Mouse (Mus musculus) forebrain, embryonic 14.5 days (tissue): ENCODE data around the gene Plxna2. TPM values are rescaled to one million over a fixed set of nuclear protein-coding genes. Genes with fewer than 3 reads are reported as not detected.

Experiments used
- ATAC-seq: fragments of 200-750 bp; cut with Nextera tagmentation; 2 replicates; pipeline ENCODE4 v1.8.0; 2017; ENCODE audit warnings: mild to moderate bottlenecking, moderate library complexity
- DNase-seq: peaks from one replicate; pipeline ENCODE4 v3.0.0-alpha.2; 2015; ENCODE audit warnings: low spot score
- H3K27ac ChIP-seq: fragments of 300-500 bp; sonication (generic); 2 replicates; pipeline ENCODE4 v1.5.1; 2014; ENCODE audit warnings: low read depth, mild to moderate bottlenecking, control low read depth, low read length, moderate library complexity
- H3K27me3 ChIP-seq: fragments of 300-500 bp; sonication (generic); replicated peaks from 2 replicates; pipeline ENCODE4 v1.6.1; 2014; ENCODE audit warnings: low read length, control low read depth, mixed read lengths; ENCODE audit not compliant: control insufficient read depth, insufficient read depth
- H3K36me3 ChIP-seq: fragments of 300-500 bp; sonication (generic); 2 replicates; pipeline ENCODE4 v1.6.1; 2014; ENCODE audit warnings: low read length, control low read depth; ENCODE audit not compliant: control insufficient read depth, insufficient read depth
- H3K4me1 ChIP-seq: fragments of 300-500 bp; sonication (generic); 2 replicates; pipeline ENCODE4 v1.6.1; 2014; ENCODE audit warnings: antibody characterized with exemption, low read length, control low read depth; ENCODE audit not compliant: control insufficient read depth, insufficient read depth
- H3K4me2 ChIP-seq: fragments of 300-500 bp; sonication (generic); 2 replicates; pipeline ENCODE4 v1.6.1; 2014; ENCODE audit warnings: mild to moderate bottlenecking, control low read depth, low read length
- H3K4me3 ChIP-seq: fragments of 300-500 bp; sonication (generic); 2 replicates; pipeline ENCODE4 v1.5.1; 2014; ENCODE audit warnings: low read depth, low read length, control low read depth
- H3K9ac ChIP-seq: fragments of 300-500 bp; sonication (generic); 2 replicates; pipeline ENCODE4 v1.6.1; 2014; ENCODE audit warnings: mild to moderate bottlenecking, low read length, control low read depth, moderate library complexity
- H3K9me3 ChIP-seq: fragments of 300-500 bp; sonication (generic); replicated peaks from 2 replicates; pipeline ENCODE4 v1.6.1; 2016; ENCODE audit warnings: low read length, control low read depth, mixed read lengths; ENCODE audit not compliant: control insufficient read depth
- WGBS: fragments of 180-500 bp; shearing (Covaris S2); extraction: QIAGEN DNeasy Blood & Tissue Kit; methylation state at CpG from one replicate; pipeline ENCODE4 v1.1.7; 2014; 5-methylcytosine and 5-hydroxymethylcytosine counted together
- polyA plus RNA-seq: library from polyadenylated mRNA; unstranded; fragments of >200 nt; fragmentation: Nextera tagmentation; extraction: Ambion mirVana; gene quantifications from 2 replicates; pipeline ENCODE4 v1.2.1, GENCODE M21; 2014

Gene Plxna2
- polyA plus RNA-seq, 1 experiment from 2014 or later: 54.7 TPM

GRCm38 (mm10) chr1:194682021-194682420, 64.0 kb downstream of the Plxna2 start:
- DNase-seq (peak; percentile 40), ATAC-seq (peak; percentile 38; the same call in 1 of the 2 replicates)
- no peaks in the 10 kb centered on the region for H3K9me3 ChIP-seq
- peaks cover 16% of the 10 kb centered on the region for H3K4me1 ChIP-seq
- H3K36me3 ChIP-seq: peaks cover 5% of the 10 kb centered on the region; the same call in 1 of the 2 replicates
- no peak overlapping the region for H3K4me3 ChIP-seq
- no peak overlapping the region for H3K27ac ChIP-seq
- no peak overlapping the region for H3K4me2 ChIP-seq
- H3K27me3 ChIP-seq: no peaks in the 10 kb centered on the region
- no peak overlapping the region for H3K9ac ChIP-seq

- H3K4me2 ChIP-seq: no peak overlapping the region
- no peak overlapping the region for H3K4me3 ChIP-seq
- no peaks in the 10 kb centered on the region for H3K27me3 ChIP-seq
- DNase-seq (no peak), ATAC-seq (no peak)
- no peaks in the 10 kb centered on the region for H3K9me3 ChIP-seq
- H3K27ac ChIP-seq: no peak overlapping the region
- 90% methylated on average over 3 of the region's 3 CpGs for WGBS
- peaks cover 20% of the 10 kb centered on the region for H3K4me1 ChIP-seq
- H3K36me3 ChIP-seq: peaks cover 6% of the 10 kb centered on the region; the same call in 1 of the 2 replicates
- H3K9ac ChIP-seq: no peak overlapping the region
Measured at GRCm38 (mm10) chr1:194683132-194683531, 65.1 kb downstream of the Plxna2 start.

GRCm38 (mm10) chr1:194685896-194686295, 67.9 kb downstream of the Plxna2 start:
- ATAC-seq: no peak
- peaks cover 7% of the 10 kb centered on the region; the same call in 1 of the 2 replicates for H3K36me3 ChIP-seq
- peaks cover 17% of the 10 kb centered on the region for H3K4me1 ChIP-seq
- no peak overlapping the region for H3K27ac ChIP-seq
- 91% methylated on average over 2 of the region's 2 CpGs for WGBS
- DNase-seq: no peak
- H3K4me3 ChIP-seq: no peak overlapping the region
- H3K9me3 ChIP-seq: no peaks in the 10 kb centered on the region
- H3K27me3 ChIP-seq: no peaks in the 10 kb centered on the region
- H3K9ac ChIP-seq: no peak overlapping the region
- no peak overlapping the region for H3K4me2 ChIP-seq

GRCm38 (mm10) chr1:194687746-194688145, 69.7 kb downstream of the Plxna2 start:
- no peak for ATAC-seq

GRCm38 (mm10) chr1:194688161-194688560, 70.1 kb downstream of the Plxna2 start:
- Histone ChIP-seq H3K9me3 (no peaks in the 10 kb centered on the region), H3K4me2 (no peak overlapping the region), H3K27me3 (no peaks in the 10 kb centered on the region), H3K36me3 (peaks cover 7% of the 10 kb centered on the region; the same call in 1 of the 2 replicates), H3K4me3 (no peak overlapping the region), H3K4me1 (peaks cover 15% of the 10 kb centered on the region), H3K9ac (no peak overlapping the region), H3K27ac (no peak overlapping the region)
- 65% methylated on average over 2 of the region's 2 CpGs for WGBS
- no peak for ATAC-seq
- DNase-seq: no peak

More at GRCm38 (mm10) chr1:194687746-194688145, 69.7 kb downstream of the Plxna2 start:
- H3K36me3 ChIP-seq: peaks cover 7% of the 10 kb centered on the region; the same call in 1 of the 2 replicates
- no peaks in the 10 kb centered on the region for H3K27me3 ChIP-seq
- DNase-seq: peak; percentile 13
- H3K4me2 ChIP-seq: no peak overlapping the region
- H3K9ac ChIP-seq: no peak overlapping the region
- H3K27ac ChIP-seq: no peak overlapping the region
- WGBS: 64% methylated on average over 1 of the region's 1 CpGs
- peaks cover 13% of the 10 kb centered on the region for H3K4me1 ChIP-seq
- no peaks in the 10 kb centered on the region for H3K9me3 ChIP-seq
- no peak overlapping the region for H3K4me3 ChIP-seq

- Histone ChIP-seq H3K4me1 (peaks cover 6% of the 10 kb centered on the region; the same call in 1 of the 2 replicates), H3K27me3 (no peaks in the 10 kb centered on the region), H3K9me3 (no peaks in the 10 kb centered on the region), H3K27ac (no peak overlapping the region), H3K4me2 (no peak overlapping the region), H3K9ac (no peak overlapping the region), H3K36me3 (peaks cover 15% of the 10 kb centered on the region), H3K4me3 (no peak overlapping the region)
- no peak for DNase-seq
- no peak for ATAC-seq
Measured at GRCm38 (mm10) chr1:194693063-194693462, 75.0 kb downstream of the Plxna2 start.

GRCm38 (mm10) chr1:194693488-194693887, 75.5 kb downstream of the Plxna2 start:
- no peak for DNase-seq
- H3K36me3 ChIP-seq: peaks cover 13% of the 10 kb centered on the region
- 86% methylated on average over 2 of the region's 2 CpGs for WGBS

GRCm38 (mm10) chr1:194694805-194695204, 76.8 kb downstream of the Plxna2 start:
- H3K9ac ChIP-seq: no peak overlapping the region
- no peak overlapping the region for H3K27ac ChIP-seq
- DNase-seq (no peak), ATAC-seq (no peak)
- no peaks in the 10 kb centered on the region for H3K27me3 ChIP-seq
- peaks cover 4% of the 10 kb centered on the region; the same call in 1 of the 2 replicates for H3K4me1 ChIP-seq
- H3K36me3 ChIP-seq: peaks cover 18% of the 10 kb centered on the region
- H3K4me2 ChIP-seq: no peak overlapping the region
- H3K9me3 ChIP-seq: no peaks in the 10 kb centered on the region
- H3K4me3 ChIP-seq: no peak overlapping the region
- 91% methylated on average over 2 of the region's 2 CpGs for WGBS

More at GRCm38 (mm10) chr1:194693488-194693887, 75.5 kb downstream of the Plxna2 start:
- Histone ChIP-seq H3K4me1 (peaks cover 6% of the 10 kb centered on the region; the same call in 1 of the 2 replicates), H3K9ac (no peak overlapping the region), H3K27me3 (no peaks in the 10 kb centered on the region), H3K27ac (no peak overlapping the region), H3K9me3 (no peaks in the 10 kb centered on the region), H3K4me2 (no peak overlapping the region), H3K4me3 (no peak overlapping the region)
- no peak for ATAC-seq

GRCm38 (mm10) chr1:194697439-194697838, 79.4 kb downstream of the Plxna2 start:
- Histone ChIP-seq H3K36me3 (peaks cover 29% of the 10 kb centered on the region), H3K27me3 (no peaks in the 10 kb centered on the region), H3K4me2 (no peak overlapping the region), H3K4me3 (no peak overlapping the region), H3K9ac (no peak overlapping the region), H3K4me1 (peaks cover 8% of the 10 kb centered on the region; the same call in 1 of the 2 replicates), H3K27ac (no peak overlapping the region), H3K9me3 (no peaks in the 10 kb centered on the region)
- DNase-seq: no peak
- ATAC-seq: no peak
- WGBS: 93% methylated on average over 2 of the region's 2 CpGs
